Mouse (Mus musculus): ENCODE measurements around the gene Kif26a. TPM values are rescaled to one million over a fixed set of nuclear protein-coding genes. Genes with fewer than 3 reads are reported as not detected.

Gene Kif26a
- polyA plus RNA-seq (2012; rRNA removed) = 2.5 and 3.5 TPM in 2 replicates

DNA sequence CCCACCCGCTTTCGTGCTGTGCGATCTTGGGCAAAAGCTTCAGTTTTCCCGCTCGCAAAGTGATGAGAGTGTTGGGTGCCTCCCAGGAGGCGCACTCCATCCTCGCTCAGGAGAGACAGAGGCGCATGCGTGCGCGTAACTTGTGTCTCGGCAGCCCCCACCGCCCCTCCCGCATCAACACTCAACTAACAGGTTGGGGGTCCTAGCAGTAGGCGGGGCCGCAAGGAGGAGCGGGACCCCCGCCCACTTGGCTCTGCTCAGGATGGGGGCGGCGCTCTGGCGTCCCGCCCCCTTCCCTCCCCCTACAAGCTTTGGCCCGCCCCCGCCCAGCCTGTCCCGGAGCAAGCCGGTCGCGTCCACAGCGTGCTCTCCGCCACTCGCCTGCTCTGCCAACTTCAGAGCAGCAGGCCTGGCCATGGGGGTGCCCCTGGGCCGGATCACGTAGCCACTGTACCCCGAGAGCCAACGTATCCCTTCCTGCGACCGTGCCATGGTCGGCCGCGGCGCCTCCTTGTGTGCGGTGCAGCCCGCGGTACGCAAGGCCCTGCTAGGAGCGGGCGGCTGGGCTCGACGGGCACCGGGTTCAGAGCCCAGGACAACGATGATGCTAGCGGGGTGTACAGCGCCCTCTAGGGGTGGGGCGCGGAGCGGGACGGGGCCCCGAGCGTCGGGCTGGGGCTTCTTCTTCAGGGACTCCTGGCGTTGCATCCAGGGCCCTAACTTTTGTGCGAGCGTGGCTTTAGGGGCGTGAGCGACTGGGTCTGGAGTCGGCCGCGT, at the start of gene Kif26a:
Kif26a (plus strand) TSS at position 334 of the 777 bp plus-strand sequence.

GRCm38 (mm10) chr12:112106541-112106971, 39.5 kb upstream of the Kif26a start, which contains the start of gene Aspg:
TSS of gene Aspg (plus strand) at chr12:112106679.

Other genes starting within 250 kb of the Kif26a start
- gene Ppp1r13b, start 238.1 kb upstream of the Kif26a start, polyA plus RNA-seq (2012; rRNA removed) = 10.0 and 10.8 TPM in 2 replicates
- gene Atp5mpl, start 179.2 kb upstream of the Kif26a start, polyA plus RNA-seq (2012; rRNA removed) = 3.6 and 4.0 TPM in 2 replicates
- 0.03 TPM in 1 of 2 replicates, not detected in the other for gene Tdrd9, start 174.6 kb upstream of the Kif26a start, polyA plus RNA-seq (2012; rRNA removed)
- 0.22 TPM in 1 of 2 replicates, not detected in the other for gene Rd3l, start 164.9 kb upstream of the Kif26a start, polyA plus RNA-seq (2012; rRNA removed)
- gene Aspg, start 39.5 kb upstream of the Kif26a start, polyA plus RNA-seq (2012; rRNA removed) = 3.8 and 4.5 TPM in 2 replicates